Mouse (Mus musculus) thymus, adult 2 months (tissue): ENCODE measurements around the gene Elac2.

Experiments
- CTCF ChIP-seq: fragments of 200-500 bp; IDR thresholded peaks from 2 replicates; pipeline ENCODE4 v1.5.1; 2012; ENCODE audit warnings: mild to moderate bottlenecking, control low read depth, low read length, moderate library complexity, borderline replicate concordance; ENCODE audit not compliant: control insufficient read depth, poor library complexity, insufficient read depth; ENCODE audit errors: extremely low read depth
- POLR2A ChIP-seq: fragments of 200-500 bp; IDR thresholded peaks from 2 replicates; pipeline ENCODE4 v1.6.1; 2012; ENCODE audit warnings: mild to moderate bottlenecking, low read length, control low read depth, moderate library complexity; ENCODE audit not compliant: control insufficient read depth, poor library complexity, insufficient read depth; ENCODE audit errors: extremely low read depth

GRCm38 (mm10) chr11:64949782-64950181 lies 29.1 kb upstream of the Elac2 start:
- no peak for TF ChIP-seq CTCF
- TF ChIP-seq POLR2A: no peak
